Mouse (Mus musculus): ENCODE measurements at regions not wholly inside any gene's neighbourhood (a gene's known extent, or its start where the extent isn't known, plus 50 kb on each side); places are given as distances from the start of the nearest gene placed in this dataset.

- TF ChIP-seq EP300 (IDR thresholded peaks at IDR 0.05; ENCODE audit: insufficient read depth, low read depth, low read length) (no peak), CTCF (IDR thresholded peaks at IDR 0.05) (no peak)
These were observed 146.5 kb downstream of the Sptssa start for GRCm38 (mm10) chr12:54509903-54510302.
